ENCODE assay signal across 22 mouse cellular contexts in genomic region chr13:90466096-90466495, GRCm38 (mm10).
DNase-seq lines count a peak whose midpoint lies in the region; ATAC-seq lines count a peak whose summit lies in the region.
"Had no signal": no experiment of that assay in that cellular context is flagged by ENCODE, and none has a peak within 500 bp of the region (broad histone marks: within the 10 kb centered on the region; RNA-seq: fewer than 3 reads in every experiment).

No protein-coding gene starts in this region.

- H3K4me3 ChIP-seq in embryonic facial prominence, embryonic 14.5 days (ENCODE audit: low read depth, low read length): no peak overlapping the region
- no peak overlapping the region for H3K4me3 ChIP-seq in limb, embryonic 11.5 days (ENCODE audit: low read depth, low read length)
- no peak overlapping the region for H3K4me3 ChIP-seq in kidney, embryonic 16.5 days (ENCODE audit: low read length)
- H3K4me3 ChIP-seq: embryonic facial prominence, embryonic 13.5 days; forebrain, embryonic 13.5 days; gastrocnemius, adult 2 months; heart, embryonic 12.5 days; hindbrain, embryonic 10.5 days had no signal

- H3K9ac ChIP-seq in embryonic facial prominence, embryonic 14.5 days (ENCODE audit: low read depth, low read length): no peak overlapping the region
- no peak overlapping the region for H3K9ac ChIP-seq in limb, embryonic 11.5 days (ENCODE audit: low read length)
- H3K9ac ChIP-seq in kidney, embryonic 16.5 days (replicated peaks; ENCODE audit: low read length): no peak overlapping the region
- H3K9ac ChIP-seq: embryonic facial prominence, embryonic 13.5 days; forebrain, embryonic 13.5 days; forebrain, postnatal 0 days; heart, embryonic 12.5 days; hindbrain, embryonic 14.5 days had no signal

- H3K27ac ChIP-seq in embryonic facial prominence, embryonic 14.5 days (replicated peaks; ENCODE audit: low read depth, low read length): no peak overlapping the region
- no peak overlapping the region for H3K27ac ChIP-seq in limb, embryonic 11.5 days (replicated peaks; ENCODE audit: low read depth, low read length)
- H3K27ac ChIP-seq in kidney, embryonic 16.5 days (ENCODE audit: low read length): no peak overlapping the region
- H3K27ac ChIP-seq: embryonic facial prominence, embryonic 13.5 days; forebrain, embryonic 13.5 days; gastrocnemius, adult 2 months; hindbrain, embryonic 10.5 days; hindbrain, embryonic 14.5 days had no signal

- no peaks in the 10 kb centered on the region for H3K36me3 ChIP-seq in embryonic facial prominence, embryonic 14.5 days (ENCODE audit: control insufficient read depth, insufficient read depth, low read length)
- H3K36me3 ChIP-seq in limb, embryonic 11.5 days (ENCODE audit: control insufficient read depth, insufficient read depth, low read length): no peaks in the 10 kb centered on the region
- no peaks in the 10 kb centered on the region for H3K36me3 ChIP-seq in kidney, embryonic 16.5 days (ENCODE audit: insufficient read depth, low read length)
- H3K36me3 ChIP-seq: embryonic facial prominence, embryonic 13.5 days; heart, embryonic 12.5 days; hindbrain, embryonic 10.5 days had no signal

- no peak for ATAC-seq in embryonic facial prominence, embryonic 14.5 days (ENCODE audit: low read depth)
- ATAC-seq in limb, embryonic 11.5 days (ENCODE audit: insufficient number of reproducible peaks, low FRiP score, low TSS enrichment, low read depth): no peak
- no peak for ATAC-seq in kidney, embryonic 16.5 days (ENCODE audit: low FRiP score, low TSS enrichment)
- ATAC-seq: activated CD4-positive, CD25-positive, alpha-beta regulatory T cell, adult 4 months; forebrain, embryonic 13.5 days; forebrain, postnatal 0 days; Patski had no signal

- DNase-seq in NIH3T3 (ENCODE audit: low read depth): peak; percentile 8
- DNase-seq in embryo, embryonic 11.5 days (ENCODE audit: low read depth, low spot score): peak; percentile 2
- DNase-seq in embryonic facial prominence, embryonic 14.5 days (ENCODE audit: low spot score): peak; percentile 53
- peak; percentile 42 for DNase-seq in limb, embryonic 11.5 days (ENCODE audit: low spot score)
- no peak for DNase-seq in spleen, adult 12 weeks (ENCODE audit: low spot score)
- DNase-seq in layer of hippocampus, postnatal 25 days (ENCODE audit: extremely low spot score in 1 of 2, low spot score in 1 of 2): no peak
- DNase-seq: adrenal gland, adult 2 months; adrenal gland, postnatal 25 days; cerebellum, adult 18-20 months; cerebellum, adult 9-11 months; cerebellum, postnatal 36 days; forebrain, postnatal 0 days; gastrocnemius, adult 2 months; gastrocnemius, postnatal 25 days had no signal

- no peaks in the 10 kb centered on the region for H3K27me3 ChIP-seq in embryonic facial prominence, embryonic 14.5 days (replicated peaks; ENCODE audit: control insufficient read depth, insufficient read depth, low read length)
- H3K27me3 ChIP-seq in limb, embryonic 11.5 days (ENCODE audit: control insufficient read depth, insufficient read depth, low read length): no peaks in the 10 kb centered on the region
- H3K27me3 ChIP-seq in kidney, embryonic 16.5 days (ENCODE audit: insufficient read depth, low read length): no peaks in the 10 kb centered on the region
- H3K27me3 ChIP-seq: embryonic facial prominence, embryonic 13.5 days; forebrain, embryonic 13.5 days; heart, embryonic 12.5 days; Patski had no signal

- no peaks in the 10 kb centered on the region for H3K9me3 ChIP-seq in embryonic facial prominence, embryonic 14.5 days (ENCODE audit: control insufficient read depth, low read length)
- no peaks in the 10 kb centered on the region for H3K9me3 ChIP-seq in limb, embryonic 11.5 days (ENCODE audit: control insufficient read depth, low read length)
- H3K9me3 ChIP-seq in kidney, embryonic 16.5 days (ENCODE audit: low read length): no peaks in the 10 kb centered on the region
- H3K9me3 ChIP-seq: embryonic facial prominence, embryonic 13.5 days; forebrain, embryonic 13.5 days; heart, embryonic 12.5 days; hindbrain, embryonic 10.5 days had no signal

- WGBS in embryonic facial prominence, embryonic 14.5 days: 18% methylated on average over 5 of the region's 5 CpGs
- 16% methylated on average over 5 of the region's 5 CpGs for WGBS in limb, embryonic 11.5 days
- WGBS in kidney, embryonic 16.5 days: 76% methylated on average over 5 of the region's 5 CpGs

- H3K4me1 ChIP-seq in embryonic facial prominence, embryonic 14.5 days (ENCODE audit: control insufficient read depth, insufficient read depth, low read length): peaks cover 4% of the 10 kb centered on the region; the same call in 1 of the 2 replicates
- no peaks in the 10 kb centered on the region for H3K4me1 ChIP-seq in limb, embryonic 11.5 days (ENCODE audit: control insufficient read depth, insufficient read depth, low read length)
- peaks cover 10% of the 10 kb centered on the region for H3K4me1 ChIP-seq in kidney, embryonic 16.5 days (ENCODE audit: insufficient read depth, low read length)
- H3K4me1 ChIP-seq: forebrain, embryonic 13.5 days; hindbrain, embryonic 10.5 days had no signal

- no peak overlapping the region for H3K4me2 ChIP-seq in embryonic facial prominence, embryonic 14.5 days (ENCODE audit: low read depth, low read length)
- no peak overlapping the region for H3K4me2 ChIP-seq in limb, embryonic 11.5 days (ENCODE audit: low read depth, severe bottlenecking)
- no peak overlapping the region for H3K4me2 ChIP-seq in kidney, embryonic 16.5 days (replicated peaks; ENCODE audit: low read depth, low read length)
- H3K4me2 ChIP-seq: embryonic facial prominence, embryonic 13.5 days; forebrain, embryonic 13.5 days; heart, embryonic 12.5 days; hindbrain, embryonic 14.5 days had no signal

Comparison
In these comparisons a context has a peak if more than half of its experiments do, and no peak if none do; other contexts are left out.
1. DNase-seq: peak in NIH3T3 (single experiment), embryo, embryonic 11.5 days (single experiment), embryonic facial prominence, embryonic 14.5 days (single experiment) and limb, embryonic 11.5 days (single experiment); none in spleen, adult 12 weeks (single experiment) and layer of hippocampus, postnatal 25 days (0 of 2).